Mouse (Mus musculus) embryonic facial prominence, embryonic 14.5 days (tissue): ENCODE data around the gene Ptprm. TPM values are rescaled to one million over a fixed set of nuclear protein-coding genes. Genes with fewer than 3 reads are reported as not detected.

Experiments
- ATAC-seq: fragments of 200-750 bp; cut with Nextera tagmentation; 2 replicates; pipeline ENCODE4 v1.8.0; 2017; ENCODE audit warnings: low read depth, moderate number of reproducible peaks, moderate TSS enrichment
- DNase-seq: peaks from one replicate; pipeline ENCODE4 v3.0.0-alpha.2; 2015; ENCODE audit warnings: low spot score
- H3K27ac ChIP-seq: fragments of 300-500 bp; sonication (generic); replicated peaks from 2 replicates; pipeline ENCODE4 v1.5.1; 2014; ENCODE audit warnings: low read depth, mild to moderate bottlenecking, low read length, moderate library complexity
- H3K27me3 ChIP-seq: fragments of 300-500 bp; sonication (generic); replicated peaks from 2 replicates; pipeline ENCODE4 v1.6.1; 2014; ENCODE audit warnings: low read length; ENCODE audit not compliant: control insufficient read depth, insufficient read depth
- H3K36me3 ChIP-seq: fragments of 300-500 bp; sonication (generic); 2 replicates; pipeline ENCODE4 v1.6.1; 2014; ENCODE audit warnings: low read length, mixed read lengths; ENCODE audit not compliant: control insufficient read depth, insufficient read depth
- H3K4me1 ChIP-seq: fragments of 300-500 bp; sonication (generic); 2 replicates; pipeline ENCODE4 v1.6.1; 2014; ENCODE audit warnings: antibody characterized with exemption, low read length; ENCODE audit not compliant: control insufficient read depth, insufficient read depth
- H3K4me2 ChIP-seq: fragments of 300-500 bp; sonication (generic); 2 replicates; pipeline ENCODE4 v1.6.1; 2014; ENCODE audit warnings: low read depth, mild to moderate bottlenecking, low read length, moderate library complexity, mixed read lengths
- H3K4me3 ChIP-seq: fragments of 300-500 bp; sonication (generic); 2 replicates; pipeline ENCODE4 v1.5.1; 2014; ENCODE audit warnings: low read depth, mild to moderate bottlenecking, low read length
- H3K9ac ChIP-seq: fragments of 300-500 bp; sonication (generic); 2 replicates; pipeline ENCODE4 v1.6.1; 2014; ENCODE audit warnings: low read depth, mild to moderate bottlenecking, low read length, moderate library complexity, mixed read lengths
- H3K9me3 ChIP-seq: fragments of 300-500 bp; sonication (generic); 2 replicates; pipeline ENCODE4 v1.6.1; 2016; ENCODE audit warnings: low read length; ENCODE audit not compliant: control insufficient read depth
- WGBS: fragments of 180-500 bp; shearing (Covaris S2); extraction: QIAGEN DNeasy Blood & Tissue Kit; methylation state at CpG from one replicate; pipeline ENCODE4 v1.1.7; 2014; 5-methylcytosine and 5-hydroxymethylcytosine counted together
- polyA plus RNA-seq: library from polyadenylated mRNA; unstranded; fragments of >200 nt; fragmentation: Nextera tagmentation; extraction: Ambion mirVana; gene quantifications from 2 replicates; pipeline ENCODE4 v1.2.1, GENCODE M21; 2014

The Ptprm gene
- polyA plus RNA-seq, 1 experiment from 2014 or later, result 20.4 TPM

GRCm38 (mm10) chr17:66769365-66770363, 584.6 kb downstream of the Ptprm start:
- Histone ChIP-seq H3K4me2 (no peak overlapping the region), H3K9me3 (no peaks in the 10 kb centered on the region), H3K4me1 (peaks cover 4% of the 10 kb centered on the region; the same call in 1 of the 2 replicates), H3K36me3 (no peaks in the 10 kb centered on the region), H3K27ac (no peak overlapping the region), H3K4me3 (no peak overlapping the region), H3K27me3 (no peaks in the 10 kb centered on the region), H3K9ac (no peak overlapping the region)
- ATAC-seq, result no peak
- 81% methylated on average over 14 of the region's 14 CpGs for WGBS
- no peak for DNase-seq

DNA sequence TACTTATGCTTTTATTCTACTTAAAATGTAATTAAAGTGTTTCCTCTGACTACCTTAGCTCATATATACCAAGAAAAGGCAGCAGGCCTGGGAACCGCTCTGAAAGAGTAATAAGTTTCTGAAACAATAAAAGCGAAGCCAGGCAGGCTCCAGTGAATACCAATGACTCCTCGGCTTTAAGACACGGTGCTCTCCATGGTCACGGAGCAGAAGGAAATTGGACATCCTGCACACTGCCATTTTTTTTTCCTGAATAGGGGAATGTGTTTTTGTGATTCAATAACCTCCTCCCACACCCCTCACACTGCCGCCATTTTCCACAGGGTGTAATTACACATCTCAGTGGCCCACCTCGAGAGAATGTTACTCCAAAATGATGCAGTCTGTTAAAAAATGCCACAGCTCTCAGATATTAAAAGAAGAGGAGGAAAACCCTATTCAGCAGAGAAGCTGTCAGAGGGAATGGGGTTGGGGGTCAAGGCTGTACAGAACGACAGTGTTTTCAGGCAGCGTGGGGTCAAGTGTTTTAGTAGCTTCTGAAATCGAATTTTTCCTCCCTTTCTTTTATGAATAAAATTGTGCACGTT, 585.5 kb downstream of the Ptprm start:
- no peaks in the 10 kb centered on the region for H3K36me3 ChIP-seq
- H3K27me3 ChIP-seq, result no peaks in the 10 kb centered on the region
- DNase-seq (no peak), ATAC-seq (no peak)
- peaks cover 4% of the 10 kb centered on the region; the same call in 1 of the 2 replicates for H3K4me1 ChIP-seq
- 58% methylated on average over 11 of the region's 11 CpGs for WGBS
- no peak overlapping the region for H3K4me3 ChIP-seq
- no peaks in the 10 kb centered on the region for H3K9me3 ChIP-seq
- no peak overlapping the region for H3K27ac ChIP-seq
- H3K9ac ChIP-seq, result no peak overlapping the region
- no peak overlapping the region for H3K4me2 ChIP-seq

- ATAC-seq (no peak), DNase-seq (no peak)
- Histone ChIP-seq H3K4me1 (peaks cover 9% of the 10 kb centered on the region; the same call in 1 of the 2 replicates), H3K9me3 (no peaks in the 10 kb centered on the region), H3K27ac (no peak overlapping the region), H3K4me3 (no peak overlapping the region), H3K4me2 (no peak overlapping the region), H3K9ac (no peak overlapping the region), H3K36me3 (no peaks in the 10 kb centered on the region), H3K27me3 (no peaks in the 10 kb centered on the region)
- WGBS, result 82% methylated on average over 6 of the region's 6 CpGs
These were observed 588.1 kb downstream of the Ptprm start for GRCm38 (mm10) chr17:66766166-66766565.

DNA sequence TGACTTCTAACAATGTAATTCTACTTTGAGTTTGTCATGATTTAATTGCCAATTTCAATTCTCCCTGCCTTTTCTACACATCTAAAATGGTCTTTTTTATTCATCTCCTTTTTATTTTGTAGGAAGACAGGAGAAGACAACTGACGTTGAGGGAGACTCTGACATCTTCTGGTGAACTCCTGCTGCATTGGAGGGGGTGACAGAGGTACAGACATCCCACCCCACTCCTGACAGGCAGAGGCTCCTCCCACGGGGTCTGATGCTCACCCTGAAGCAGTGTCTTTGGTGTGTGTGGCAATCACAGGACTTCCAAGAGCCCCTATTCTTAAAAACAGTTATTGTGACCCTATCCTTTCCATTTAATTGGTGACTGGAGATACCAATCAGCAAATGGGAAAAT, 589.8 kb downstream of the Ptprm start:
- no peak for DNase-seq
- Histone ChIP-seq H3K27me3 (no peaks in the 10 kb centered on the region), H3K36me3 (no peaks in the 10 kb centered on the region), H3K4me1 (peaks cover 4% of the 10 kb centered on the region; the same call in 1 of the 2 replicates), H3K9ac (no peak overlapping the region), H3K9me3 (no peaks in the 10 kb centered on the region), H3K4me2 (no peak overlapping the region), H3K27ac (no peak overlapping the region), H3K4me3 (no peak overlapping the region)
- 60% methylated on average over 2 of the region's 2 CpGs for WGBS
- ATAC-seq, result no peak

DNA sequence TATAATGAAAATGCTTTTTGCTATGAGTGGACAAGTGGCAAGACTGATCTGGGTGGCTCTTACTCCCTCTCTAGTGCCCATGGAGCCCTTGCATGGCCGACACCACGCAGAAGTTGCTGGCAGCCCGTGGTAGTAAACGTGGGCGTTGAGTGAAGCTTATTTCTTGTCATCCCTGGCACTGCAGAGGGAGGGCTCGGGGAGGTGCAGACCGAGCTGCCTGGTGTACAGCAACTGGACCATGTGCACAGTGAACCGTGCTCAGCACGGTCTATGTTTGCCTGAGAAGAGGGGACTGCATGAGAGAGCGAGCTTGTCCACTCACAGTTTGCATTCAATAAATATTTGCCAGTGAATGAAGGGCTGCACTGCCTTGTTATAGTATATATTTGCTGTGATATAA, 591.5 kb downstream of the Ptprm start:
- WGBS, result 92% methylated on average over 10 of the region's 10 CpGs
- Histone ChIP-seq H3K36me3 (no peaks in the 10 kb centered on the region), H3K4me1 (peaks cover 4% of the 10 kb centered on the region; the same call in 1 of the 2 replicates), H3K27ac (no peak overlapping the region), H3K9me3 (no peaks in the 10 kb centered on the region), H3K4me2 (no peak overlapping the region), H3K9ac (no peak overlapping the region), H3K4me3 (no peak overlapping the region), H3K27me3 (no peaks in the 10 kb centered on the region)
- DNase-seq (no peak), ATAC-seq (no peak)

DNA sequence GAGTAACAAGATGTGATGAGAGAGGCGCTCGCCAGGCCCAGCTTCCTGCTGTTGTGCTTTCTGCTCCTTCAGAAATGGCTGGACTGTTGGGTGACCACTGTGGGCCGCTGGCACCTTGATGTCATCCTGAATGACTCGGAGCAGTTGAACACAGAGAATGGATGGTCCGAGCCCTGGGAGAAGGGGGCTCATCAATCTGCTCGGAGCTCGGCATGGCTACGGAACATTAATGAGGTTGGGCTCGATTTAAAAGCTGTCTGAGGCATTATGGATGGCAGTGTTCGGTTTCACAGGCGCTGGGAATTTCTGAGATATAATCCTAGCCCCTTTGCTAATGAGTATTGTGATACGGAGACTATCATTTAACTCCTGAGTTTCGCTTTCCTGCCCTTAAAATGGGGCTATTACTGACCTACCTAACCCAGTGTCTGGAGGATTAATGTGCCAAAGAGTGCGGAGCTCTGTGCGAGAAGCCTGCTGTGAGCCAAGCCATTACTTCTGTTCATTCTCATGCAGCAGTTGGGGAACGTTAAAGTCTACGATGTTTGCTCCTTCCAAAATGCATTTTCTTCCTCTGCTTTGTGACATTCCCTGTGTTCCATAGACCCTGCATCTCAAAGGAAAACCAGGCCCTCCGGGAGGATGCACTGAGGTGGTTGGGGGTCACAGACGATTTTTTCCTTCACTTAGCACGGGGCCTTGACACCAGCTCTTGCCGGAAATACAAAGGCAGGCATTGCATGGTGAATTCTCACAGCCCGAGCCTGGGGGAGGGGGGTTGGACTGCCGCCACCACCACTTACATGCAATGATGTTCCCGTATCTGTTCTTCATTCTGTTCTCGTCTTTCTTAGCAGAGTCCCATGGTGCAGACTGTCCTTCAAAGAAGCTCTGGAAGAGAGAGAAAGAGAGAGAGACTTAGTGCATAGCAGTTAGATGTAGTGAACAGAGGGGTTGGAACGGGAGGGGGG, 592.6 kb downstream of the Ptprm start:
- ATAC-seq, result no peak
- H3K4me1 ChIP-seq, result peaks cover 7% of the 10 kb centered on the region; the same call in 1 of the 2 replicates
- no peak overlapping the region for H3K9ac ChIP-seq
- DNase-seq, result no peak
- no peak overlapping the region for H3K27ac ChIP-seq
- 59% methylated on average over 26 of the region's 26 CpGs for WGBS
- no peaks in the 10 kb centered on the region for H3K27me3 ChIP-seq
- no peaks in the 10 kb centered on the region for H3K9me3 ChIP-seq
- no peak overlapping the region for H3K4me2 ChIP-seq
- H3K36me3 ChIP-seq, result no peaks in the 10 kb centered on the region
- H3K4me3 ChIP-seq, result no peak overlapping the region

GRCm38 (mm10) chr17:66757025-66757511, 597.2 kb downstream of the Ptprm start:
- peak overlapping the region; percentile 4; the same call in 1 of the 2 replicates for H3K27ac ChIP-seq
- DNase-seq, result peak; percentile 73
- H3K4me3 ChIP-seq, result no peak overlapping the region; the same call in 1 of the 2 replicates
- H3K27me3 ChIP-seq, result no peaks in the 10 kb centered on the region
- peaks cover 9% of the 10 kb centered on the region; the same call in 1 of the 2 replicates for H3K4me1 ChIP-seq
- H3K9me3 ChIP-seq, result no peaks in the 10 kb centered on the region
- peak overlapping the region; percentile 20 for H3K9ac ChIP-seq
- peak overlapping the region; percentile 37 for H3K4me2 ChIP-seq
- H3K36me3 ChIP-seq, result no peaks in the 10 kb centered on the region
- peak; percentile 78 for ATAC-seq
- WGBS, result 39% methylated on average over 10 of the region's 10 CpGs

DNA sequence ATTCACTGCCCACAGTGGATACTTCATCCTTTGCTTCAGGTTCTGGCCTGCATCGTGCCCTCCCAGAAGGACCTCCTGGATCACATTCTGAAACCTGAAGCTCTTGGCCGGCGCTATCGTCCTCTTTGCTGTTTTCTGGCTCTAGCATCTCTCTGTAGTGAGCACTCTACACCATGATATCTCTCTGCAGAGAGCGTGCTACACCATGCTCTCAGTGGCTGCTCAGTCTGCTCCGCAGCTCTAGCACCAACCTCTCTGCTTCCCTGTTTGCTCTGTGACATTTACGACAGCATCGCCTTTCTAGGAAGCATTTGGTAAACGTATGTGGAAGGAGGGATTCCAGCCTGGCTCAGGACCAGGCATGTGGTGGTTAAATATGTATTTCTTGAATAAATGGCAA, 597.8 kb downstream of the Ptprm start:
- Histone ChIP-seq H3K4me1 (peaks cover 6% of the 10 kb centered on the region; the same call in 1 of the 2 replicates), H3K9me3 (no peaks in the 10 kb centered on the region), H3K36me3 (no peaks in the 10 kb centered on the region), H3K9ac (peak overlapping the region; percentile 20), H3K27me3 (no peaks in the 10 kb centered on the region), H3K27ac (no peak overlapping the region; the same call in 1 of the 2 replicates), H3K4me3 (no peak overlapping the region), H3K4me2 (peak overlapping the region; percentile 37)
- ATAC-seq (no peak), DNase-seq (peak; percentile 44)
- WGBS, result 45% methylated on average over 9 of the region's 9 CpGs
